Mouse (Mus musculus): ENCODE measurements around the gene Tmem40.

Tmem40 gene

GRCm38 (mm10) chr6:115739056-115739455 is 23.2 kb downstream of the Tmem40 start:
- no peak for TF ChIP-seq GATA4 (IDR thresholded peaks at IDR 0.05; ENCODE audit: insufficient replicate concordance, low read length)

- no peak for TF ChIP-seq GATA4 (IDR thresholded peaks at IDR 0.05; ENCODE audit: insufficient replicate concordance, low read length)
Measured at GRCm38 (mm10) chr6:115734909-115735308, 27.3 kb downstream of the Tmem40 start.

GRCm38 (mm10) chr6:115732341-115732928 is 29.8 kb downstream of the Tmem40 start:
- no peak for TF ChIP-seq GATA4 (IDR thresholded peaks at IDR 0.05; ENCODE audit: insufficient replicate concordance, low read length)

- TF ChIP-seq GATA4 (IDR thresholded peaks at IDR 0.05; ENCODE audit: insufficient replicate concordance, low read length) = no peak
Measured at GRCm38 (mm10) chr6:115730560-115731342, 31.5 kb downstream of the Tmem40 start.

- no peak for TF ChIP-seq GATA4 (IDR thresholded peaks at IDR 0.05; ENCODE audit: insufficient replicate concordance, low read length)
Measured at GRCm38 (mm10) chr6:115727570-115727969, 34.6 kb downstream of the Tmem40 start.

- no peak for TF ChIP-seq GATA4 (IDR thresholded peaks at IDR 0.05; ENCODE audit: insufficient replicate concordance, low read length)
Measured at GRCm38 (mm10) chr6:115727108-115727507, 35.1 kb downstream of the Tmem40 start.

- no peak for TF ChIP-seq GATA4 (IDR thresholded peaks at IDR 0.05; ENCODE audit: insufficient replicate concordance, low read length)
Measured at GRCm38 (mm10) chr6:115722246-115722645, 40.0 kb downstream of the Tmem40 start.

- TF ChIP-seq GATA4 (IDR thresholded peaks at IDR 0.05; ENCODE audit: insufficient replicate concordance, low read length) = no peak
Measured at GRCm38 (mm10) chr6:115717715-115718558, 44.3 kb downstream of the Tmem40 start.

- no peak for TF ChIP-seq GATA4 (IDR thresholded peaks at IDR 0.05; ENCODE audit: insufficient replicate concordance, low read length)
Measured at GRCm38 (mm10) chr6:115717101-115717652, 45.0 kb downstream of the Tmem40 start.

GRCm38 (mm10) chr6:115711261-115711660 is 50.9 kb downstream of the Tmem40 start:
- TF ChIP-seq GATA4 (IDR thresholded peaks at IDR 0.05; ENCODE audit: insufficient replicate concordance, low read length) = no peak

GRCm38 (mm10) chr6:115702901-115703300 is 59.3 kb downstream of the Tmem40 start:
- TF ChIP-seq GATA4 (IDR thresholded peaks at IDR 0.05; ENCODE audit: insufficient replicate concordance, low read length) = no peak

GRCm38 (mm10) chr6:115701302-115701701 is 60.9 kb downstream of the Tmem40 start:
- TF ChIP-seq GATA4 (IDR thresholded peaks at IDR 0.05; ENCODE audit: insufficient replicate concordance, low read length) = no peak

GRCm38 (mm10) chr6:115700778-115701177 is 61.4 kb downstream of the Tmem40 start:
- TF ChIP-seq GATA4 (IDR thresholded peaks at IDR 0.05; ENCODE audit: insufficient replicate concordance, low read length) = no peak

GRCm38 (mm10) chr6:115698699-115699098 is 63.5 kb downstream of the Tmem40 start:
- no peak for TF ChIP-seq GATA4 (IDR thresholded peaks at IDR 0.05; ENCODE audit: insufficient replicate concordance, low read length)

Data from liver, adult (tissue).